Mouse (Mus musculus) midbrain, embryonic 16.5 days (tissue): Measurements from ENCODE around the gene Olfr1511. TPM values are rescaled to one million over a fixed set of nuclear protein-coding genes. Genes with fewer than 3 reads are reported as not detected.

ENCODE experiments used
- polyA plus RNA-seq: library from polyadenylated mRNA; unstranded; fragments of >200 nt; fragmentation: Nextera tagmentation; extraction: Ambion mirVana; gene quantifications from 2 replicates; pipeline ENCODE4 v1.2.1, GENCODE M21; 2015

Olfr1511 gene
- polyA plus RNA-seq, 1 experiment from 2014 or later: 0.16 TPM

Other genes with a start within 250 kb of the Olfr1511 start
- gene Supt16, start 200.0 kb downstream of the Olfr1511 start, polyA plus RNA-seq: 38.0 and 46.6 TPM in 2 replicates
- gene Chd8, start 139.6 kb downstream of the Olfr1511 start, polyA plus RNA-seq: 43.1 and 45.5 TPM in 2 replicates
- 51.8 and 55.6 TPM in 2 replicates for gene Tox4, start 118.2 kb downstream of the Olfr1511 start, polyA plus RNA-seq
- gene Rab2b, start 117.8 kb downstream of the Olfr1511 start, polyA plus RNA-seq: 62.5 and 65.9 TPM in 2 replicates
- gene Mettl3, start 92.3 kb downstream of the Olfr1511 start, polyA plus RNA-seq: 46.9 and 48.1 TPM in 2 replicates
- gene Sall2, start 68.6 kb downstream of the Olfr1511 start, polyA plus RNA-seq: 47.5 and 49.0 TPM in 2 replicates
- not detected in 2 replicates for gene Olfr1513, start 41.0 kb downstream of the Olfr1511 start, polyA plus RNA-seq
- gene Olfr1512, start 18.2 kb downstream of the Olfr1511 start, polyA plus RNA-seq: 0.11 TPM in 1 of 2 replicates, not detected in the other
- not detected in 2 replicates for gene Olfr1510, start 17.0 kb upstream of the Olfr1511 start, polyA plus RNA-seq
- gene Olfr1509, start 45.6 kb upstream of the Olfr1511 start, polyA plus RNA-seq: not detected in 2 replicates
- gene Olfr1508, start 70.1 kb upstream of the Olfr1511 start, polyA plus RNA-seq: not detected in 2 replicates
- gene Olfr1507, start 98.4 kb upstream of the Olfr1511 start, polyA plus RNA-seq: 0.11 TPM in 1 of 2 replicates, not detected in the other